Mouse (Mus musculus) stomach, embryonic 15.5 days (tissue): ENCODE results near the gene Serpina1b. TPM values are rescaled to one million over a fixed set of nuclear protein-coding genes. Genes with fewer than 3 reads are reported as not detected.
"Not testable (repeated sequence)": the region's sequence is repeated elsewhere in the genome, so short reads cannot be mapped to it uniquely, and the experiment has no call there.

Experiments used
- ATAC-seq: fragments of 200-750 bp; cut with Nextera tagmentation; 2 replicates; pipeline ENCODE4 v1.8.0; 2017; ENCODE audit warnings: low read depth, moderate number of reproducible peaks, moderate TSS enrichment; ENCODE audit not compliant: insufficient read depth, low FRiP score
- H3K27ac ChIP-seq: fragments of 300-500 bp; sonication (generic); 2 replicates; pipeline ENCODE4 v1.5.1; 2015; ENCODE audit warnings: mild to moderate bottlenecking, inconsistent platforms
- H3K27me3 ChIP-seq: fragments of 300-500 bp; sonication (generic); replicated peaks from 2 replicates; pipeline ENCODE4 v1.6.1; 2015; ENCODE audit warnings: inconsistent platforms
- H3K36me3 ChIP-seq: fragments of 300-500 bp; sonication (generic); 2 replicates; pipeline ENCODE4 v1.6.1; 2015; ENCODE audit warnings: inconsistent platforms
- H3K4me1 ChIP-seq: fragments of 300-500 bp; sonication (generic); 2 replicates; pipeline ENCODE4 v1.6.1; 2015; ENCODE audit warnings: inconsistent platforms
- H3K4me2 ChIP-seq: fragments of 300-500 bp; sonication (generic); 2 replicates; pipeline ENCODE4 v1.6.1; 2015; ENCODE audit warnings: mild to moderate bottlenecking, inconsistent platforms
- H3K4me3 ChIP-seq: fragments of 300-500 bp; sonication (generic); replicated peaks from 2 replicates; pipeline ENCODE4 v1.5.1; 2015; ENCODE audit warnings: inconsistent platforms
- H3K9ac ChIP-seq: fragments of 300-500 bp; sonication (generic); 2 replicates; pipeline ENCODE4 v1.6.1; 2015; ENCODE audit warnings: inconsistent platforms
- H3K9me3 ChIP-seq: fragments of 300-500 bp; sonication (generic); 2 replicates; pipeline ENCODE4 v1.6.1; 2016; ENCODE audit warnings: inconsistent platforms
- WGBS: fragments of 180-500 bp; shearing (Covaris S2); methylation state at CpG from one replicate; pipeline ENCODE4 v1.1.7; 2015; 5-methylcytosine and 5-hydroxymethylcytosine counted together
- polyA plus RNA-seq: library from polyadenylated mRNA; unstranded; fragments of >200 nt; fragmentation: Nextera tagmentation; extraction: Ambion mirVana; gene quantifications from 2 replicates; pipeline ENCODE4 v1.2.1, GENCODE M21; 2015

Gene Serpina1b
- polyA plus RNA-seq, 1 experiment from 2014 or later = 70.2 TPM

- not testable (repeated sequence) for ATAC-seq, H3K4me1 ChIP-seq, H3K9ac ChIP-seq, H3K36me3 ChIP-seq, H3K27me3 ChIP-seq, H3K4me2 ChIP-seq, H3K9me3 ChIP-seq, H3K4me3 ChIP-seq, H3K27ac ChIP-seq
- 87% methylated on average over 3 of the region's 3 CpGs for WGBS
Measured at GRCm38 (mm10) chr12:103760316-103760715, 69.9 kb downstream of the Serpina1b start.

- WGBS = 88% methylated on average over 5 of the region's 5 CpGs
- ATAC-seq, H3K4me3 ChIP-seq, H3K9ac ChIP-seq, H3K4me1 ChIP-seq, H3K4me2 ChIP-seq, H3K27ac ChIP-seq, H3K27me3 ChIP-seq, H3K9me3 ChIP-seq, H3K36me3 ChIP-seq: not testable (repeated sequence)
Measured at GRCm38 (mm10) chr12:103745957-103746356, 84.2 kb downstream of the Serpina1b start.

- H3K4me2 ChIP-seq, H3K27me3 ChIP-seq, H3K27ac ChIP-seq, H3K4me3 ChIP-seq, H3K4me1 ChIP-seq, H3K9me3 ChIP-seq, H3K36me3 ChIP-seq, H3K9ac ChIP-seq, ATAC-seq: not testable (repeated sequence)
- WGBS = 54% methylated on average over 6 of the region's 6 CpGs
Measured at GRCm38 (mm10) chr12:103737791-103738580, 92.2 kb downstream of the Serpina1b start.

- not testable (repeated sequence) for H3K36me3 ChIP-seq, H3K4me1 ChIP-seq, H3K9me3 ChIP-seq, ATAC-seq, H3K9ac ChIP-seq, H3K4me2 ChIP-seq, H3K27me3 ChIP-seq, H3K4me3 ChIP-seq, H3K27ac ChIP-seq
- 73% methylated on average over 4 of the region's 4 CpGs for WGBS
Measured at GRCm38 (mm10) chr12:103735566-103735965, 94.6 kb downstream of the Serpina1b start.

- not testable (repeated sequence) for H3K9ac ChIP-seq, H3K4me3 ChIP-seq, H3K4me2 ChIP-seq, H3K27ac ChIP-seq, H3K27me3 ChIP-seq, H3K36me3 ChIP-seq, ATAC-seq, H3K9me3 ChIP-seq, H3K4me1 ChIP-seq
- WGBS = 76% methylated on average over 4 of the region's 4 CpGs
Measured at GRCm38 (mm10) chr12:103735101-103735500, 95.1 kb downstream of the Serpina1b start.

- no peak overlapping the region for H3K4me2 ChIP-seq
- no peak for ATAC-seq
- WGBS = 73% methylated on average over 3 of the region's 3 CpGs
Measured at GRCm38 (mm10) chr12:103711537-103711936, 118.6 kb downstream of the Serpina1b start.

GRCm38 (mm10) chr12:103710405-103710804, 119.8 kb downstream of the Serpina1b start:
- no peak overlapping the region for H3K4me3 ChIP-seq
- no peak for ATAC-seq
- H3K9ac ChIP-seq = no peak overlapping the region
- no peaks in the 10 kb centered on the region for H3K9me3 ChIP-seq
- 37% methylated on average over 1 of the region's 1 CpGs for WGBS
- H3K27me3 ChIP-seq = no peaks in the 10 kb centered on the region
- H3K4me1 ChIP-seq = no peaks in the 10 kb centered on the region
- H3K36me3 ChIP-seq = no peaks in the 10 kb centered on the region
- no peak overlapping the region for H3K27ac ChIP-seq
- no peak overlapping the region for H3K4me2 ChIP-seq

More at GRCm38 (mm10) chr12:103711537-103711936, 118.6 kb downstream of the Serpina1b start:
- H3K4me1 ChIP-seq = no peaks in the 10 kb centered on the region
- no peaks in the 10 kb centered on the region for H3K36me3 ChIP-seq
- no peaks in the 10 kb centered on the region for H3K9me3 ChIP-seq
- H3K27ac ChIP-seq = no peak overlapping the region
- H3K27me3 ChIP-seq = no peaks in the 10 kb centered on the region
- no peak overlapping the region for H3K9ac ChIP-seq
- no peak overlapping the region for H3K4me3 ChIP-seq

GRCm38 (mm10) chr12:103706113-103706512, 124.1 kb downstream of the Serpina1b start:
- WGBS = 25% methylated on average over 4 of the region's 4 CpGs
- no peak overlapping the region for H3K27ac ChIP-seq
- no peaks in the 10 kb centered on the region for H3K27me3 ChIP-seq
- H3K9me3 ChIP-seq = no peaks in the 10 kb centered on the region
- no peaks in the 10 kb centered on the region for H3K4me1 ChIP-seq
- 0 out of 2 replicates have a peak, but pooled peaks have one; percentile 43 for ATAC-seq
- H3K4me2 ChIP-seq = no peak overlapping the region
- H3K4me3 ChIP-seq = no peak overlapping the region
- no peak overlapping the region for H3K9ac ChIP-seq
- no peaks in the 10 kb centered on the region for H3K36me3 ChIP-seq

GRCm38 (mm10) chr12:103705547-103705946, 124.6 kb downstream of the Serpina1b start:
- Histone ChIP-seq H3K27ac (no peak overlapping the region), H3K4me2 (no peak overlapping the region), H3K9me3 (no peaks in the 10 kb centered on the region), H3K27me3 (no peaks in the 10 kb centered on the region), H3K9ac (no peak overlapping the region), H3K4me3 (no peak overlapping the region), H3K4me1 (no peaks in the 10 kb centered on the region), H3K36me3 (no peaks in the 10 kb centered on the region)
- WGBS = 55% methylated on average over 2 of the region's 2 CpGs
- 0 out of 2 replicates have a peak, but pooled peaks have one; percentile 40 for ATAC-seq

GRCm38 (mm10) chr12:103700144-103700750, 129.9 kb downstream of the Serpina1b start:
- Histone ChIP-seq H3K4me1 (no peaks in the 10 kb centered on the region), H3K9ac (no peak overlapping the region), H3K4me2 (no peak overlapping the region), H3K9me3 (no peaks in the 10 kb centered on the region), H3K27ac (no peak overlapping the region), H3K4me3 (no peak overlapping the region), H3K27me3 (no peaks in the 10 kb centered on the region), H3K36me3 (no peaks in the 10 kb centered on the region)
- WGBS = 86% methylated on average over 4 of the region's 4 CpGs
- ATAC-seq = no peak

GRCm38 (mm10) chr12:103695429-103695828, 134.7 kb downstream of the Serpina1b start, which contains the start of gene Serpina1f:
TSS of gene Serpina1f (minus strand) at chr12:103695529.
- no peak within 1 kb of the TSS for H3K4me2 ChIP-seq
- H3K27ac ChIP-seq = no peak within 1 kb of the TSS
- no peak for ATAC-seq
- H3K4me3 ChIP-seq = no peak within 1 kb of the TSS
- no peaks in the 10 kb centered on the region for H3K36me3 ChIP-seq
- no peak within 1 kb of the TSS for H3K9ac ChIP-seq
- H3K27me3 ChIP-seq = no peaks in the 10 kb centered on the region
- H3K9me3 ChIP-seq = no peaks in the 10 kb centered on the region
- 90% methylated on average over 8 of the region's 8 CpGs for WGBS
- no peaks in the 10 kb centered on the region for H3K4me1 ChIP-seq

- no peaks in the 10 kb centered on the region for H3K36me3 ChIP-seq
- H3K27me3 ChIP-seq = no peaks in the 10 kb centered on the region
- no peaks in the 10 kb centered on the region for H3K4me1 ChIP-seq
- no peak for ATAC-seq
- no peaks in the 10 kb centered on the region for H3K9me3 ChIP-seq
- no peak overlapping the region for H3K4me3 ChIP-seq
- H3K9ac ChIP-seq = no peak overlapping the region
- 27% methylated on average over 3 of the region's 3 CpGs for WGBS
- H3K4me2 ChIP-seq = no peak overlapping the region
- no peak overlapping the region for H3K27ac ChIP-seq
Measured at GRCm38 (mm10) chr12:103688221-103688814, 141.9 kb downstream of the Serpina1b start.
